Mouse (Mus musculus) limb, embryonic 14.5 days (tissue): Measurements from ENCODE around the gene Jak3. TPM values are rescaled to one million over a fixed set of nuclear protein-coding genes. Genes with fewer than 3 reads are reported as not detected.

Experiments
- ATAC-seq: fragments of 200-750 bp; cut with Nextera tagmentation; 2 replicates; pipeline ENCODE4 v1.8.0; 2017; ENCODE audit warnings: low read depth, moderate number of reproducible peaks, moderate TSS enrichment; ENCODE audit not compliant: low FRiP score
- DNase-seq: peaks from one replicate; pipeline ENCODE4 v3.0.0-alpha.2; 2015; ENCODE audit warnings: low spot score
- H3K27ac ChIP-seq: fragments of 300-500 bp; sonication (generic); replicated peaks from 2 replicates; pipeline ENCODE4 v1.5.1; 2014; ENCODE audit warnings: low read depth, mild to moderate bottlenecking, low read length, moderate library complexity, mixed read lengths
- H3K27me3 ChIP-seq: fragments of 300-500 bp; sonication (generic); 2 replicates; pipeline ENCODE4 v1.6.1; 2014; ENCODE audit warnings: low read length, mixed read lengths; ENCODE audit not compliant: control insufficient read depth, insufficient read depth
- H3K36me3 ChIP-seq: fragments of 300-500 bp; sonication (generic); 2 replicates; pipeline ENCODE4 v1.6.1; 2014; ENCODE audit warnings: mild to moderate bottlenecking, low read length, moderate library complexity, mixed read lengths; ENCODE audit not compliant: control insufficient read depth, insufficient read depth
- H3K4me1 ChIP-seq: fragments of 300-500 bp; sonication (generic); 2 replicates; pipeline ENCODE4 v1.6.1; 2014; ENCODE audit warnings: antibody characterized with exemption, low read length, mixed read lengths; ENCODE audit not compliant: control insufficient read depth, insufficient read depth
- H3K4me2 ChIP-seq: fragments of 300-500 bp; sonication (generic); replicated peaks from 2 replicates; pipeline ENCODE4 v1.6.1; 2014; ENCODE audit warnings: low read depth, mild to moderate bottlenecking, low read length, moderate library complexity; ENCODE audit not compliant: severe bottlenecking
- H3K4me3 ChIP-seq: fragments of 300-500 bp; sonication (generic); replicated peaks from 2 replicates; pipeline ENCODE4 v1.5.1; 2014; ENCODE audit warnings: low read length
- H3K9ac ChIP-seq: fragments of 300-500 bp; sonication (generic); 2 replicates; pipeline ENCODE4 v1.6.1; 2014; ENCODE audit warnings: mild to moderate bottlenecking, low read depth, low read length, moderate library complexity; ENCODE audit not compliant: severe bottlenecking
- H3K9me3 ChIP-seq: fragments of 300-500 bp; sonication (generic); 2 replicates; pipeline ENCODE4 v1.6.1; 2016; ENCODE audit warnings: low read length; ENCODE audit not compliant: control insufficient read depth
- POLR2A ChIP-seq: fragments of 200-500 bp; IDR thresholded peaks from 2 replicates; pipeline ENCODE4 v1.8.0; 2012; ENCODE audit warnings: inconsistent platforms, mild to moderate bottlenecking, moderate library complexity, borderline replicate concordance; ENCODE audit not compliant: insufficient read depth, insufficient read length; ENCODE audit errors: extremely low read depth
- WGBS: fragments of 180-500 bp; shearing (Covaris S2); extraction: QIAGEN DNeasy Blood & Tissue Kit; methylation state at CpG from one replicate; pipeline ENCODE4 v1.1.7; 2014; 5-methylcytosine and 5-hydroxymethylcytosine counted together
- polyA plus RNA-seq, 2 experiments: library from polyadenylated mRNA; depleted of rRNA in 1 of 2; stranded (reverse) in 1 of 2; unstranded in 1 of 2; fragments of >200 nt; fragmentation: Nextera tagmentation in 1 of 2; extraction: Ambion mirVana in 1 of 2; gene quantifications; 2 replicates each; pipeline versions ENCODE4 v1.2.1 to v1.2.3; 2012 to 2014

Jak3 gene
- polyA plus RNA-seq, 2 experiments: 5.2 to 8.0 TPM

- Histone ChIP-seq H3K4me3 (no peak overlapping the region; the same call in 1 of the 2 replicates), H3K36me3 (no peaks in the 10 kb centered on the region), H3K27me3 (peaks cover 27% of the 10 kb centered on the region), H3K9ac (no peak overlapping the region), H3K4me1 (peaks cover 6% of the 10 kb centered on the region; the same call in 1 of the 2 replicates), H3K27ac (no peak overlapping the region), H3K9me3 (no peaks in the 10 kb centered on the region), H3K4me2 (peak overlapping the region; percentile 15; the same call in 1 of the 2 replicates)
- 6% methylated on average over 14 of the region's 22 CpGs for WGBS
- TF ChIP-seq POLR2A: no peak
- ATAC-seq (peak; percentile 45; the same call in 1 of the 2 replicates), DNase-seq (peak; percentile 43)
These were observed 10.6 kb upstream of the Jak3 start for GRCm38 (mm10) chr8:71665331-71666130.

DNA sequence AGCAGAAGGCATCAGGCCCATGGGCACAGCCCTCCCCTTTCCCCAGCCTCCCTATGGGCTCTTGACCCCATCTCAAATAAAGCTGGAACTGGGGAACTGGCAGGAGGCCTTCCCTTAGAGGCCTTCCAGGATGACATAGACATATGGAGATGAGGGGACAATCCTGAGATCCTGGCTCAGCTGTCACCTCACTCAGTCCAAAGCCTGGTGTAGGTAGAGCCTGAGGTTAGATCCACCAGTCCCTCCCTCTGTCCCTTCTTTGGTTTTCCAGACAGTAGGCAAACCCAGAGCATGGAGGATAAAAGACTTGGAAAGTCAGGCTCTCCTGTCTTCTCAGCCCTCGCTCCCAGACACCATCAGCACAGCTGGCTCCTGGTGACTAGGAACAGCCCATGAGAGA, 9.2 kb upstream of the Jak3 start:
- Histone ChIP-seq H3K27ac (no peak overlapping the region), H3K4me2 (no peak overlapping the region), H3K9ac (no peak overlapping the region), H3K4me1 (peaks cover 15% of the 10 kb centered on the region), H3K27me3 (peaks cover 33% of the 10 kb centered on the region), H3K36me3 (no peaks in the 10 kb centered on the region), H3K4me3 (no peak overlapping the region), H3K9me3 (no peaks in the 10 kb centered on the region)
- no peak for TF ChIP-seq POLR2A
- no peak for ATAC-seq
- no peak for DNase-seq
- WGBS: 12% methylated on average over 1 of the region's 1 CpGs

GRCm38 (mm10) chr8:71667256-71667655, 8.8 kb upstream of the Jak3 start:
- no peaks in the 10 kb centered on the region for H3K9me3 ChIP-seq
- ATAC-seq (no peak), DNase-seq (no peak)
- H3K27ac ChIP-seq: no peak overlapping the region
- peaks cover 16% of the 10 kb centered on the region for H3K4me1 ChIP-seq
- no peak for TF ChIP-seq POLR2A
- peaks cover 33% of the 10 kb centered on the region for H3K27me3 ChIP-seq
- no peak overlapping the region for H3K9ac ChIP-seq
- H3K4me2 ChIP-seq: no peak overlapping the region
- no peak overlapping the region for H3K4me3 ChIP-seq
- no peaks in the 10 kb centered on the region for H3K36me3 ChIP-seq
- 41% methylated on average over 5 of the region's 5 CpGs for WGBS

DNA sequence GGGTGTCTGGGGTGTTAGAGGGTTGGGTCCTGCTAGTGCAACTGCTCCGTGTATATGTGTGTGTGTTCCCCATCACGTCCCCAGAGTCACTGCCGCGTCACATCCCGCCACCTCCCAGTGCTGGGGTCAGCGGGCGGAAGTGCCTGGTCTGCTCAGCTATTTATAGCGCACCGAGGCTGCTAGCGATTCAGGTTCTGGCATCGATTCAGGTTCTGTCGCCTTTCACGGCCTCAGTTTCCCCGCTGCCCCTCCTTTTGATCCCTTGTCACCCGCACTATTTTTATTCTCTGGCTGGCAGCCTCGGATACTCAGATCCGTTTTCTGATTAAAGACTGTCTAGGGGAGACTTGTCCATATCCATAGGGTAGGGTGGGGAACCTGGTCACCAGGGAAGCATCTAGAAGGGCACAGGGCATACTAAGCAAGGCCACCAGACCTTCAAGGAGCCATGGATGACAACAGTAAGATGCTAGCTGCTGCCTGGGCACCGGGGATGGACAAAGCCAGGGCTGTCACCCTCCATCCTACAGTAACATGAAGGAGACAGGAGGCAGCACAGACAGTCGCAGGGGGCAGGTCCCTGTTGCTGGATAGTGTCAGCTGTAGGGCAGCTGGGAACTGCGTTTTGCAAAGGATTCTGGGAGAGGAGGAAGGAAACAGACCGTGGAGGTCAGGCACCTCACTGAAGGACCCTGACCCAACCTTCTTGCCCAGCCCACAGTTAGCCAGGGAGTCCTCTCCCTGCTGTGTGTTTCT, 7.7 kb upstream of the Jak3 start:
- no peaks in the 10 kb centered on the region for H3K36me3 ChIP-seq
- H3K4me1 ChIP-seq: peaks cover 16% of the 10 kb centered on the region
- H3K27me3 ChIP-seq: peaks cover 33% of the 10 kb centered on the region
- H3K27ac ChIP-seq: no peak overlapping the region
- no peak for TF ChIP-seq POLR2A
- 3% methylated on average over 20 of the region's 21 CpGs for WGBS
- no peak overlapping the region for H3K4me3 ChIP-seq
- no peaks in the 10 kb centered on the region for H3K9me3 ChIP-seq
- ATAC-seq: no peak
- no peak for DNase-seq
- H3K9ac ChIP-seq: no peak overlapping the region
- peak overlapping the region; percentile 13; the same call in 1 of the 2 replicates for H3K4me2 ChIP-seq

DNA sequence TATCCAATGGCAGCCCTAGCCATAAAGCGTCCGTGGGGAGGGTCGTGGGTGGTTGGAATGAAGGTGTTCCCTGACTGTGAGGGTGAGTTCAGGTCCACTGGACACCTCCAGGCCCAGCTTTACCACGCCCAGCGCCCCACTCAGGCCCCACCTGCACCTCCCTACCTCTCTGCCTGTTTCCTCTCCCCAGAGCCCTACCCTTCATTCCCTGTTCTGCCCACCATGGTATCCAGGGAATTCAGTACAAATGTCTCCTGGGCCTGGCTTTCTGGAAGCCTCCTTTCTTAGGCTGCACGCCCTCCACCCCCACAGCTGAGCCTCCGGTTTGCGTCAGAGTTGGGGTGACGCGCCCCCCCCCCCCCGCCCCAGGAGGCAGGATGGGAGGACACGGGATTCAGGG, 5.9 kb upstream of the Jak3 start:
- Histone ChIP-seq H3K4me1 (peaks cover 16% of the 10 kb centered on the region), H3K4me2 (peak overlapping the region; percentile 82), H3K9ac (no peak overlapping the region), H3K36me3 (no peaks in the 10 kb centered on the region), H3K27ac (no peak overlapping the region), H3K27me3 (peaks cover 33% of the 10 kb centered on the region), H3K9me3 (no peaks in the 10 kb centered on the region), H3K4me3 (peak overlapping the region; percentile 35)
- DNase-seq (no peak), ATAC-seq (no peak)
- no peak for TF ChIP-seq POLR2A
- WGBS: 16% methylated on average over 7 of the region's 12 CpGs
